8 mouse cellular contexts compared by ENCODE assay signal in the genomic region with DNA sequence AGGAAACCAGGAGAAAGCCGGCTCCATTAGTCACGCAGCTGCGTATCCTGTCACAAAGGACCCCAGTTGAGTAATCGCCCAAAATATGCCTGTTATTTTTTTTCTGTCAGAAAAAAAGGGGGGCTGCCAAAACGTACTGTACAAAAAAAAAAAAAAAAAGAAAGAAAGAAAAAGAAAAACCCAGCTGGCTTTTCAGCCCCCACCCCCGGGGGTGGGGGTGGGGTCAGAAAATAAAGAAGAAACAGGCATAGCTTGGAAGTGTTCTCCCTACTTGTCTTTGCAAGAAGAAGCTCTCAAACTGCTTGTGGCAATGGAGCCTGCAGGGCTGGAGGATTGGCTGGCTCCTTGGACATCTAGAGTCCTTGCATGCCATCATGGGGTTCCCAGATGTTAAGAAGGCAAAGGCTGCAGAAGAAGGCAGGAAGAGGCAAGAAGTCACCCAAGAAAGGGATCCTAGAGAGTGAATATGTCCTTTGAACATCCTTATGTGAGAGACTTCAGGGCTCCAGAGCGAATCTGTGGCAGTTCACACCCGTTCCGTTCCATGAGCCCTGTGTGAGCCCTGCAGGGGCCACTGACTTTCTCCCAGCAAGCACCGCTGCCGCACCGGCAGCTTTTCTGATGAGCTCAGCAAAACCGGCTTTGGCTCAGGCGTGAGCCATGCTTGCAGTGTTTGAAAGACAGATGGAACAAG.
A peak's percentile ranks its signal among the peaks of the same experiment; 100 is the strongest.
DNase-seq lines count a peak whose midpoint lies in the region; ATAC-seq and TF ChIP-seq lines count a peak whose summit lies in the region.

No protein-coding gene starts in this region.

- TF ChIP-seq EP300 in CH12.LX (IDR thresholded peaks at IDR 0.05; ENCODE audit: low read length): no peak

- no peaks in the 10 kb centered on the region for H3K36me3 ChIP-seq in CH12.LX (replicated peaks in 1 of 2; ENCODE audit: control insufficient read depth in 1 of 2, insufficient read depth in 1 of 2, low read length in 1 of 2)
- H3K36me3 ChIP-seq in forebrain, embryonic 16.5 days (ENCODE audit: control insufficient read depth, insufficient read depth): no peaks in the 10 kb centered on the region
- no peaks in the 10 kb centered on the region for H3K36me3 ChIP-seq in hindbrain, embryonic 16.5 days (ENCODE audit: control insufficient read depth, insufficient read depth, low read length)

- no peak overlapping the region for H3K27ac ChIP-seq in CH12.LX (ENCODE audit: insufficient read depth, low read depth)
- peak overlapping the region; percentile 78 for H3K27ac ChIP-seq in forebrain, embryonic 16.5 days (ENCODE audit: low read length)
- H3K27ac ChIP-seq in hindbrain, embryonic 16.5 days (ENCODE audit: low read depth, low read length): peak overlapping the region; percentile 86
- no peak overlapping the region for H3K27ac ChIP-seq in cerebellum, adult 2 months (ENCODE audit: insufficient read depth, low read length)

- H3K4me2 ChIP-seq in CH12.LX (ENCODE audit: insufficient read depth, low read depth, poor library complexity, severe bottlenecking): no peak overlapping the region
- H3K4me2 ChIP-seq in forebrain, embryonic 16.5 days (ENCODE audit: low read length): peak overlapping the region; percentile 43
- H3K4me2 ChIP-seq in hindbrain, embryonic 16.5 days (ENCODE audit: low read length): peak overlapping the region; percentile 55

- no peak for DNase-seq in CH12.LX (ENCODE audit: extremely low read depth)
- DNase-seq in adrenal gland, postnatal 25 days: peak; percentile 33
- DNase-seq in layer of hippocampus, postnatal 25 days (ENCODE audit: extremely low spot score in 1 of 2, low spot score in 1 of 2): peak; percentile 16 to 36
- peak; percentile 53 for DNase-seq in lung, postnatal 36 days
- DNase-seq in right cerebral cortex, postnatal 10 days (ENCODE audit: low spot score in 2 of 2): peak; percentile 57 to 64
- no peak for DNase-seq in cerebellum, adult 2 months

- no peaks in the 10 kb centered on the region for H3K27me3 ChIP-seq in CH12.LX (replicated peaks)
- no peaks in the 10 kb centered on the region for H3K27me3 ChIP-seq in forebrain, embryonic 16.5 days (replicated peaks; ENCODE audit: control insufficient read depth, insufficient read depth, low read length)
- H3K27me3 ChIP-seq in hindbrain, embryonic 16.5 days (replicated peaks; ENCODE audit: control insufficient read depth, insufficient read depth, low read length): no peaks in the 10 kb centered on the region
- H3K27me3 ChIP-seq in cerebellum, adult 2 months (ENCODE audit: control insufficient read depth, insufficient read depth, low read length): no peaks in the 10 kb centered on the region; the same call in 1 of the 2 replicates

- H3K4me1 ChIP-seq in CH12.LX (ENCODE audit: control insufficient read depth in 1 of 2, insufficient read depth in 2 of 2): peaks cover 7 to 50% of the 10 kb centered on the region in 2 experiments
- H3K4me1 ChIP-seq in forebrain, embryonic 16.5 days (replicated peaks; ENCODE audit: control insufficient read depth, insufficient read depth, low read length): peaks cover 14% of the 10 kb centered on the region
- peaks cover 11% of the 10 kb centered on the region for H3K4me1 ChIP-seq in hindbrain, embryonic 16.5 days (ENCODE audit: control insufficient read depth, insufficient read depth, low read depth, low read length)
- no peaks in the 10 kb centered on the region for H3K4me1 ChIP-seq in cerebellum, adult 2 months (ENCODE audit: control insufficient read depth, insufficient read depth, low read length)

- no peak overlapping the region for H3K9ac ChIP-seq in CH12.LX (ENCODE audit: insufficient read depth, low read depth)
- H3K9ac ChIP-seq in forebrain, embryonic 16.5 days (replicated peaks; ENCODE audit: low read depth, low read length): peak overlapping the region; percentile 33; the same call in 1 of the 2 replicates
- H3K9ac ChIP-seq in hindbrain, embryonic 16.5 days (ENCODE audit: low read depth, low read length): peak overlapping the region; percentile 46

- TF ChIP-seq CTCF in CH12.LX (conservative IDR thresholded peaks at IDR 0.05 in 1 of 2, IDR thresholded peaks at IDR 0.05 in 1 of 2; ENCODE audit: low read depth in 2 of 2, low read length in 2 of 2): no peak
- TF ChIP-seq CTCF in cerebellum, adult 2 months (IDR thresholded peaks at IDR 0.05; ENCODE audit: borderline replicate concordance, insufficient read depth, low read depth, low read length): no peak

- in situ Hi-C loops in CH12.LX (cut with MboI; ENCODE audit: low pct_ligation_motif_present, low pct_unique_long_range_greater_than_20kb, low sequenced_read_pairs): no loop called here

- peak; percentile 76 for ATAC-seq in forebrain, embryonic 16.5 days
- ATAC-seq in hindbrain, embryonic 16.5 days: peak; percentile 81

- 14% methylated on average over 14 of the region's 14 CpGs for WGBS in forebrain, embryonic 16.5 days
- 12% methylated on average over 14 of the region's 14 CpGs for WGBS in hindbrain, embryonic 16.5 days
- WGBS in cerebellum, adult 2 months: 8% methylated on average over 14 of the region's 14 CpGs

- dilution Hi-C loops in CH12.LX (cut with MboI; ENCODE audit: extremely low pct_ligation_motif_present, extremely low pct_unique_long_range_greater_than_20kb, low sequenced_read_pairs): no loop called here

- TF ChIP-seq RAD21 in CH12.LX (IDR thresholded peaks at IDR 0.05; ENCODE audit: low read depth, low read length): no peak

- TF ChIP-seq POLR2A in CH12.LX (IDR thresholded peaks at IDR 0.05; ENCODE audit: low read depth, low read length): no peak
- TF ChIP-seq POLR2A in cerebellum, adult 2 months (IDR thresholded peaks at IDR 0.05; ENCODE audit: borderline replicate concordance, insufficient read depth, low read length): no peak

- no peak overlapping the region for H3K4me3 ChIP-seq in CH12.LX (replicated peaks in 1 of 3; ENCODE audit: low read depth in 2 of 3, low read length in 2 of 3, poor library complexity in 1 of 3)
- H3K4me3 ChIP-seq in forebrain, embryonic 16.5 days (replicated peaks; ENCODE audit: low read length): 0 out of 2 replicates have a peak overlapping the region, but pooled peaks have one; percentile 7
- peak overlapping the region; percentile 22 for H3K4me3 ChIP-seq in hindbrain, embryonic 16.5 days (ENCODE audit: low read length)
- no peak overlapping the region for H3K4me3 ChIP-seq in cerebellum, adult 2 months (replicated peaks; ENCODE audit: insufficient read depth, low read depth, low read length)

- no peaks in the 10 kb centered on the region for H3K79me2 ChIP-seq in CH12.LX (replicated peaks; ENCODE audit: control insufficient read depth, extremely low read depth, insufficient read depth, poor library complexity, severe bottlenecking)

- no peaks in the 10 kb centered on the region for H3K9me3 ChIP-seq in CH12.LX (replicated peaks; ENCODE audit: low read length)
- no peaks in the 10 kb centered on the region for H3K9me3 ChIP-seq in forebrain, embryonic 16.5 days (ENCODE audit: control insufficient read depth, low read length)
- H3K9me3 ChIP-seq in hindbrain, embryonic 16.5 days (ENCODE audit: control insufficient read depth, low read length): no peaks in the 10 kb centered on the region

TF ChIP-seq in CH12.LX, 34 proteins besides CTCF, POLR2A, EP300 and RAD21:
- TF ChIP-seq MAFK (IDR thresholded peaks at IDR 0.05; ENCODE audit: insufficient replicate concordance, low read length): peak; percentile 93
- TF ChIP-seq E2F4 (IDR thresholded peaks at IDR 0.05; ENCODE audit: insufficient replicate concordance, low read depth, low read length): no peak

Comparison
In these comparisons a context has a peak if more than half of its experiments do, and no peak if none do; other contexts are left out.
1. DNase-seq: peak in adrenal gland, postnatal 25 days (single experiment), layer of hippocampus, postnatal 25 days (2 of 2), lung, postnatal 36 days (single experiment) and right cerebral cortex, postnatal 10 days (2 of 2); none in CH12.LX (single experiment) and cerebellum, adult 2 months (0 of 2).
2. H3K27ac ChIP-seq: peak in forebrain, embryonic 16.5 days (single experiment) and hindbrain, embryonic 16.5 days (single experiment); none in CH12.LX (single experiment) and cerebellum, adult 2 months (single experiment).
3. H3K4me3 ChIP-seq: peak in forebrain, embryonic 16.5 days (single experiment) and hindbrain, embryonic 16.5 days (single experiment); none in CH12.LX (0 of 3) and cerebellum, adult 2 months (single experiment).